Mouse (Mus musculus) heart, postnatal 0 days (tissue): ENCODE results near the gene Gm26938. TPM values are rescaled to one million over a fixed set of nuclear protein-coding genes. Genes with fewer than 3 reads are reported as not detected.

Experiments
- ATAC-seq: fragments of 200-750 bp; cut with Nextera tagmentation; 2 replicates; pipeline ENCODE4 v1.8.0; 2017; ENCODE audit warnings: low read depth, moderate number of reproducible peaks, moderate library complexity; ENCODE audit not compliant: insufficient read depth
- DNase-seq: peaks from one replicate; pipeline ENCODE4 v3.0.0-alpha.2; 2016; ENCODE audit warnings: low spot score
- H3K27ac ChIP-seq: fragments of 300-500 bp; sonication (generic); 2 replicates; pipeline ENCODE4 v1.5.1; 2014; ENCODE audit warnings: low read depth, mild to moderate bottlenecking
- H3K27me3 ChIP-seq: fragments of 300-500 bp; sonication (generic); 2 replicates; pipeline ENCODE4 v1.6.1; 2014; ENCODE audit warnings: low read length, mixed read lengths; ENCODE audit not compliant: control insufficient read depth, insufficient read depth
- H3K36me3 ChIP-seq: fragments of 300-500 bp; sonication (generic); replicated peaks from 2 replicates; pipeline ENCODE4 v1.6.1; 2014; ENCODE audit warnings: low read length, mixed read lengths; ENCODE audit not compliant: control insufficient read depth, insufficient read depth
- H3K4me1 ChIP-seq: fragments of 300-500 bp; sonication (generic); 2 replicates; pipeline ENCODE4 v1.6.1; 2014; ENCODE audit warnings: antibody characterized with exemption; ENCODE audit not compliant: control insufficient read depth, insufficient read depth
- H3K4me2 ChIP-seq: fragments of 300-500 bp; sonication (generic); 2 replicates; pipeline ENCODE4 v1.6.1; 2014; ENCODE audit warnings: low read depth, mild to moderate bottlenecking, low read length, moderate library complexity
- H3K4me3 ChIP-seq: fragments of 300-500 bp; sonication (generic); 2 replicates; pipeline ENCODE4 v1.5.1; 2014; ENCODE audit warnings: low read depth, low read length
- H3K9ac ChIP-seq: fragments of 300-500 bp; sonication (generic); replicated peaks from 2 replicates; pipeline ENCODE4 v1.6.1; 2014; ENCODE audit warnings: low read depth, low read length, mixed read lengths
- H3K9me3 ChIP-seq: fragments of 300-500 bp; sonication (generic); replicated peaks from 2 replicates; pipeline ENCODE4 v1.6.1; 2016; ENCODE audit warnings: low read length; ENCODE audit not compliant: control insufficient read depth
- CTCF ChIP-seq: IDR thresholded peaks from 2 replicates; pipeline ENCODE4 v1.5.1; 2016; ENCODE audit warnings: antibody characterized with exemption, control low read depth, low read depth
- EP300 ChIP-seq: IDR thresholded peaks from 2 replicates; pipeline ENCODE4 v1.6.1; 2016; ENCODE audit warnings: antibody characterized with exemption, low read depth
- WGBS: fragments of 180-500 bp; shearing (Covaris S2); extraction: QIAGEN DNeasy Blood & Tissue Kit; methylation state at CpG from one replicate; pipeline ENCODE4 v1.1.7; 2014; 5-methylcytosine and 5-hydroxymethylcytosine counted together
- polyA plus RNA-seq: library from polyadenylated mRNA; unstranded; fragments of >200 nt; fragmentation: Nextera tagmentation; extraction: Ambion mirVana; gene quantifications from 2 replicates; pipeline ENCODE4 v1.2.1, GENCODE M21; 2015
- total RNA-seq: library from RNA; depleted of rRNA; stranded (reverse); fragments of >200 nt; gene quantifications from 2 replicates; pipeline ENCODE4 v1.2.3, GENCODE M21; 2014; ENCODE audit warnings: low replicate concordance

The Gm26938 gene
- total and polyA plus RNA-seq, 2 experiments from 2014 or later: not detected

GRCm38 (mm10) chr5:139797473-139798167 lies 28.6 kb downstream of the Gm26938 start:
- ATAC-seq: peak; percentile 60

GRCm38 (mm10) chr5:139796900-139797299 lies 29.3 kb downstream of the Gm26938 start:
- WGBS: 5% methylated on average over 13 of the region's 13 CpGs
- TF ChIP-seq EP300 (peak; percentile 93), CTCF (no peak)
- Histone ChIP-seq H3K27me3 (no peaks in the 10 kb centered on the region), H3K9ac (peak overlapping the region; percentile 64), H3K9me3 (no peaks in the 10 kb centered on the region), H3K4me2 (peak overlapping the region; percentile 66), H3K4me3 (peak overlapping the region; percentile 33), H3K4me1 (peaks cover 63% of the 10 kb centered on the region), H3K27ac (peak overlapping the region; percentile 97), H3K36me3 (peaks cover 29% of the 10 kb centered on the region)
- ATAC-seq (peak; percentile 82), DNase-seq (peak; percentile 97)

More at GRCm38 (mm10) chr5:139797473-139798167, 28.6 kb downstream of the Gm26938 start:
- H3K4me3 ChIP-seq: peak overlapping the region; percentile 33
- H3K27me3 ChIP-seq: no peaks in the 10 kb centered on the region
- H3K36me3 ChIP-seq: peaks cover 35% of the 10 kb centered on the region
- peak; percentile 88 for DNase-seq
- WGBS: 18% methylated on average over 11 of the region's 11 CpGs
- H3K4me2 ChIP-seq: peak overlapping the region; percentile 66
- peaks cover 58% of the 10 kb centered on the region for H3K4me1 ChIP-seq
- TF ChIP-seq CTCF (no peak), EP300 (no peak)
- H3K27ac ChIP-seq: peak overlapping the region; percentile 97
- H3K9ac ChIP-seq: peak overlapping the region; percentile 38; the same call in 1 of the 2 replicates
- no peaks in the 10 kb centered on the region for H3K9me3 ChIP-seq

- Histone ChIP-seq H3K4me1 (peaks cover 63% of the 10 kb centered on the region), H3K27me3 (no peaks in the 10 kb centered on the region), H3K4me2 (peak overlapping the region; percentile 66), H3K27ac (peak overlapping the region; percentile 97), H3K9ac (peak overlapping the region; percentile 64), H3K36me3 (peaks cover 21% of the 10 kb centered on the region), H3K9me3 (no peaks in the 10 kb centered on the region), H3K4me3 (peak overlapping the region; percentile 33; the same call in 1 of the 2 replicates)
- 66% methylated on average over 9 of the region's 9 CpGs for whole genome bisulfite sequencing
- ATAC-seq: no peak
- TF ChIP-seq EP300 (no peak), CTCF (no peak)
- DNase-seq: no peak
Observed at GRCm38 (mm10) chr5:139796001-139796620, 30.1 kb downstream of the Gm26938 start.

- no peaks in the 10 kb centered on the region for H3K27me3 ChIP-seq
- H3K4me3 ChIP-seq: no peak overlapping the region
- TF ChIP-seq CTCF (no peak), EP300 (no peak)
- H3K4me1 ChIP-seq: peaks cover 63% of the 10 kb centered on the region
- DNase-seq (peak; percentile 60), ATAC-seq (0 out of 2 replicates have a peak, but pooled peaks have one; percentile 3)
- 18% methylated on average over 10 of the region's 10 CpGs for WGBS
- no peak overlapping the region; the same call in none of the 2 replicates for H3K9ac ChIP-seq
- H3K36me3 ChIP-seq: peaks cover 10% of the 10 kb centered on the region
- H3K4me2 ChIP-seq: peak overlapping the region; percentile 100; the same call in 1 of the 2 replicates
- H3K9me3 ChIP-seq: no peaks in the 10 kb centered on the region
- H3K27ac ChIP-seq: peak overlapping the region; percentile 97
Observed at GRCm38 (mm10) chr5:139794938-139795337, 31.3 kb downstream of the Gm26938 start.

GRCm38 (mm10) chr5:139794137-139794536 lies 32.1 kb downstream of the Gm26938 start:
- H3K4me2 ChIP-seq: peak overlapping the region; percentile 100
- no peaks in the 10 kb centered on the region for H3K9me3 ChIP-seq
- H3K27me3 ChIP-seq: no peaks in the 10 kb centered on the region
- H3K27ac ChIP-seq: peak overlapping the region; percentile 97
- peak overlapping the region; percentile 88; the same call in 1 of the 2 replicates for H3K9ac ChIP-seq
- ATAC-seq: no peak
- H3K4me1 ChIP-seq: peaks cover 63% of the 10 kb centered on the region
- TF ChIP-seq EP300 (no peak), CTCF (no peak)
- peaks cover 2% of the 10 kb centered on the region for H3K36me3 ChIP-seq
- peak overlapping the region; percentile 87 for H3K4me3 ChIP-seq
- 76% methylated on average over 5 of the region's 5 CpGs for WGBS
- DNase-seq: no peak
